Mouse (Mus musculus): ENCODE measurements around the gene Pias4.

The Pias4 gene

GRCm38 (mm10) chr10:81168521-81169244 is 960 bp upstream of the Pias4 start:
- peak; percentile 74 for DNase-seq

- no peak for DNase-seq
These were observed 336 bp upstream of the Pias4 start for GRCm38 (mm10) chr10:81168087-81168431.

GRCm38 (mm10) chr10:81165118-81165517 is 2.6 kb downstream of the Pias4 start:
- no peak for DNase-seq

- DNase-seq = no peak
These were observed 5.4 kb downstream of the Pias4 start for GRCm38 (mm10) chr10:81162318-81162652.

GRCm38 (mm10) chr10:81161602-81162317 is 6.0 kb downstream of the Pias4 start:
- no peak for DNase-seq

GRCm38 (mm10) chr10:81154736-81155135 is 13.0 kb downstream of the Pias4 start:
- no peak for DNase-seq

- DNase-seq = no peak
These were observed 13.4 kb downstream of the Pias4 start for GRCm38 (mm10) chr10:81154313-81154712.

GRCm38 (mm10) chr10:81152609-81153008 is 15.1 kb downstream of the Pias4 start:
- no peak for DNase-seq

- DNase-seq = no peak
These were observed 16.5 kb downstream of the Pias4 start for GRCm38 (mm10) chr10:81151261-81151660.

GRCm38 (mm10) chr10:81146296-81146695 is 21.4 kb downstream of the Pias4 start:
- no peak for DNase-seq

GRCm38 (mm10) chr10:81145778-81146177 is 21.9 kb downstream of the Pias4 start:
- no peak for DNase-seq

GRCm38 (mm10) chr10:81145307-81145706 is 22.4 kb downstream of the Pias4 start:
- no peak for DNase-seq

GRCm38 (mm10) chr10:81144667-81145066 is 23.1 kb downstream of the Pias4 start:
- no peak for DNase-seq

GRCm38 (mm10) chr10:81143845-81144437 is 23.8 kb downstream of the Pias4 start:
- DNase-seq = no peak

GRCm38 (mm10) chr10:81143157-81143633 is 24.5 kb downstream of the Pias4 start:
- DNase-seq = no peak

- no peak for DNase-seq
These were observed 25.2 kb downstream of the Pias4 start for GRCm38 (mm10) chr10:81142551-81142981.

- DNase-seq = no peak
These were observed 26.1 kb downstream of the Pias4 start for GRCm38 (mm10) chr10:81141455-81142210.

- no peak for DNase-seq
These were observed 26.8 kb downstream of the Pias4 start for GRCm38 (mm10) chr10:81140717-81141454.

GRCm38 (mm10) chr10:81140005-81140404 is 27.7 kb downstream of the Pias4 start:
- DNase-seq = no peak

- DNase-seq = no peak
These were observed 28.2 kb downstream of the Pias4 start for GRCm38 (mm10) chr10:81139529-81139846.

- DNase-seq = no peak
These were observed 28.7 kb downstream of the Pias4 start for GRCm38 (mm10) chr10:81138821-81139528.

Measured in right cerebral cortex, postnatal 4 days (tissue).